Mouse (Mus musculus) liver, embryonic 14.5 days (tissue): ENCODE results near the gene Unc5a.

Experiments used
- CTCF ChIP-seq: IDR thresholded peaks from 2 replicates; pipeline ENCODE4 v1.5.1; 2016; ENCODE audit warnings: antibody characterized with exemption, low read depth, control low read depth
- EP300 ChIP-seq: IDR thresholded peaks from 2 replicates; pipeline ENCODE4 v1.6.1; 2016; ENCODE audit warnings: antibody characterized with exemption, low read depth

DNA sequence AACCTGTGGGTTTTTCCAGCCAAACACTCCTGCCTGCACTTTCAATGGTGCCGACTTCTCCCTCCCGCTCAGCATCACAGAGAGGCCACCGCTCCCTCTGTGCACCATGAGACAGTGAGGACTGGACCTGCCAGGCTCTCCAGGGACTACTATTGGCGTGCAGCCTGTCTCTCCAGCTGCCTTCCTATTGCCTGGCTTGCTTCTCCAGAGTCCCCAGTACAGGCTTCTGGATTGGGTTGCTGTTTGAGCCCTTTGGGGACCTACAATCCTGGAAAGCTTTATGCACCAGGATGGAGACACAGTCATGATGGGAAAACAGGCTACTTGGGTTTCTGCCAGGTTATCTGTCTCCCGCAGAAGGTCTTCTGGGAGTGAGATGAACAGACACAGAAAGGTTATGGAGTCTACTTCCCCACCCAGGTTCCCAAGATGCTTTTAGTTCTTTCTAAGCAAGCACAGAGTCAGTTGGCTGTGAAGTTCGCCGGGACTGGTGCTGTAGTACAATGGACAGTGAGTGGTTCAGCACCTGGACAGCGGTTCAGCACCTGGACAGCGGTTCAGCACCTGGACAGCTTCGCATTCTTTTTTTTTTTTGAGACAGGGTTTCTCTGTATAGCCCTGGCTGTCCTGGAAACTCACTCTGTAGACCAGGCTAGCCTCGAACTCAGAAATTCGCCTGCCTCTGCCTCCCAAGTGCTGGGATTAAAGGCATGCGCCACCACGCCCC is 21.5 kb downstream of the Unc5a start:
- TF ChIP-seq EP300 (no peak), CTCF (no peak)
